Mouse (Mus musculus) CD8-positive naive resting alpha-beta T cell, adult 57 days (primary cell): ENCODE results near the gene Olfr1302. TPM values are rescaled to one million over a fixed set of nuclear protein-coding genes. Genes with fewer than 3 reads are reported as not detected.

Experiments
- total RNA-seq: library from RNA; stranded (reverse); gene quantifications from one replicate; pipeline ENCODE4 v1.2.4, GENCODE M21; 2023

Olfr1302 gene
- not detected for total RNA-seq

GRCm38 (mm10) chr2:111777129-111777528 is at the start of gene Olfr1302:
Olfr1302 (plus strand) TSS chr2:111777429.

GRCm38 (mm10) chr2:111750706-111751105 is 26.5 kb upstream of the Olfr1302 start, which contains the start of gene Olfr1301:
Olfr1301 (plus strand) TSS chr2:111751006.

GRCm38 (mm10) chr2:111820240-111820639 is 43.0 kb downstream of the Olfr1302 start, which contains the start of gene Olfr1303:
Olfr1303 (minus strand) TSS chr2:111820340.

Other genes with a start within 250 kb of the Olfr1302 start
- gene Olfr1294, start 237.1 kb upstream of the Olfr1302 start, total RNA-seq: not detected
- gene Olfr1295, start 207.7 kb upstream of the Olfr1302 start, total RNA-seq: not detected
- gene Olfr1297, start 150.9 kb upstream of the Olfr1302 start, total RNA-seq: not detected
- gene Olfr1298, start 128.2 kb upstream of the Olfr1302 start, total RNA-seq: not detected
- gene Olfr1299, start 116.0 kb upstream of the Olfr1302 start, total RNA-seq: not detected
- not detected for gene Olfr1301, start 26.4 kb upstream of the Olfr1302 start, total RNA-seq
- not detected for gene Olfr1303, start 42.9 kb downstream of the Olfr1302 start, total RNA-seq
- gene Olfr1305, start 99.7 kb downstream of the Olfr1302 start, total RNA-seq: not detected
- gene Olfr1306, start 138.8 kb downstream of the Olfr1302 start, total RNA-seq: not detected
- gene Olfr1307, start 172.0 kb downstream of the Olfr1302 start, total RNA-seq: 0.06 TPM
- gene Olfr1308, start 187.5 kb downstream of the Olfr1302 start, total RNA-seq: not detected
- gene Olfr1309, start 212.9 kb downstream of the Olfr1302 start, total RNA-seq: not detected
- gene Olfr1310, start 235.3 kb downstream of the Olfr1302 start, total RNA-seq: not detected
- not detected for gene Olfr1311, start 247.0 kb downstream of the Olfr1302 start, total RNA-seq